Mouse (Mus musculus) CH12.LX (cell line): ENCODE measurements around the gene Vmn2r25. TPM values are rescaled to one million over a fixed set of nuclear protein-coding genes. Genes with fewer than 3 reads are reported as not detected.

Experiments used
- DNase-seq: peaks from one replicate; pipeline ENCODE4 v3.0.0-alpha.2; 2013; ENCODE audit errors: extremely low read depth
- H3K27ac ChIP-seq: 2 replicates; pipeline ENCODE4 v1.5.1; 2012; ENCODE audit warnings: low read depth, mild to moderate bottlenecking, control low read depth, moderate library complexity; ENCODE audit not compliant: insufficient read depth
- H3K27me3 ChIP-seq: replicated peaks from 2 replicates; pipeline ENCODE3; 2012; ENCODE audit warnings: inconsistent platforms
- H3K36me3 ChIP-seq, 2 experiments: replicated peaks in 1 of 2; 2 replicates each; pipeline versions ENCODE3 to v1.6.1; 2012; ENCODE audit warnings: inconsistent platforms in 1 of 2, low read length in 1 of 2, mild to moderate bottlenecking in 1 of 2, mixed read lengths in 1 of 2, moderate library complexity in 1 of 2; ENCODE audit not compliant: control insufficient read depth in 1 of 2, insufficient read depth in 1 of 2
- H3K4me1 ChIP-seq, 2 experiments: 2 replicates each; pipeline ENCODE4 v1.6.1; 2012; ENCODE audit warnings: inconsistent platforms in 1 of 2, moderate library complexity in 1 of 2; ENCODE audit not compliant: insufficient read depth in 2 of 2, control insufficient read depth in 1 of 2
- H3K4me2 ChIP-seq: 2 replicates; pipeline ENCODE4 v1.6.1; 2012; ENCODE audit warnings: low read depth, mild to moderate bottlenecking, control low read depth; ENCODE audit not compliant: poor library complexity, insufficient read depth, severe bottlenecking
- H3K4me3 ChIP-seq, 3 experiments: fragments of 150-350 bp in 1 of 3; sonication (generic) in 1 of 3; replicated peaks in 1 of 3; 2 replicates each; pipeline versions ENCODE3 to v1.5.1; 2011 to 2012; ENCODE audit warnings: low read depth in 2 of 3, low read length in 2 of 3, mild to moderate bottlenecking in 2 of 3, moderate library complexity in 2 of 3, control low read depth in 1 of 3, improper control_type of control experiment in 1 of 3, inconsistent platforms in 1 of 3, mixed read lengths in 1 of 3; ENCODE audit not compliant: poor library complexity in 1 of 3
- H3K79me2 ChIP-seq: replicated peaks from 2 replicates; pipeline ENCODE4 v1.6.1; 2012; ENCODE audit warnings: mild to moderate bottlenecking, moderate library complexity; ENCODE audit not compliant: control insufficient read depth, poor library complexity, insufficient read depth, severe bottlenecking; ENCODE audit errors: extremely low read depth
- H3K9ac ChIP-seq: 2 replicates; pipeline ENCODE4 v1.6.1; 2012; ENCODE audit warnings: low read depth, mild to moderate bottlenecking, control low read depth, moderate library complexity; ENCODE audit not compliant: insufficient read depth
- H3K9me3 ChIP-seq: replicated peaks from 2 replicates; pipeline ENCODE3; 2012; ENCODE audit warnings: low read length, inconsistent platforms, mixed read lengths
- CHD2 ChIP-seq: IDR thresholded peaks from 2 replicates; pipeline ENCODE4 v1.6.1; 2011; ENCODE audit warnings: low read length, improper control_type of control experiment
- CTCF ChIP-seq, 2 experiments: IDR thresholded peaks in 1 of 2; conservative IDR thresholded peaks in 1 of 2; 2 replicates each; pipeline ENCODE4 v1.5.1; 2011 to 2012; ENCODE audit warnings: low read depth in 2 of 2, low read length in 2 of 2, improper control_type of control experiment in 1 of 2, inconsistent platforms in 1 of 2, mild to moderate bottlenecking in 1 of 2, moderate library complexity in 1 of 2
- ELF1 ChIP-seq: IDR thresholded peaks from 2 replicates; pipeline ENCODE4 v1.6.1; 2014; ENCODE audit warnings: low read depth, mild to moderate bottlenecking, inconsistent platforms, low read length, improper control_type of control experiment
- GABPA ChIP-seq: IDR thresholded peaks from 2 replicates; pipeline ENCODE4 v1.6.1; 2012; ENCODE audit warnings: low read depth, low read length, improper control_type of control experiment, inconsistent platforms; ENCODE audit not compliant: insufficient replicate concordance
- IRF4 ChIP-seq: IDR thresholded peaks from 2 replicates; pipeline ENCODE4 v1.6.1; 2014; ENCODE audit warnings: low read depth, mild to moderate bottlenecking, inconsistent platforms, low read length, improper control_type of control experiment
- JUND ChIP-seq: conservative IDR thresholded peaks from 2 replicates; pipeline ENCODE4 v1.6.1; 2011; ENCODE audit warnings: low read depth, low read length, improper control_type of control experiment
- MAFK ChIP-seq: IDR thresholded peaks from 2 replicates; pipeline ENCODE4 v1.6.1; 2011; ENCODE audit warnings: low read length, improper control_type of control experiment; ENCODE audit not compliant: insufficient replicate concordance
- MAX ChIP-seq: IDR thresholded peaks from 2 replicates; pipeline ENCODE4 v1.6.1; 2011; ENCODE audit warnings: low read length, improper control_type of control experiment
- MXI1 ChIP-seq: IDR thresholded peaks from 2 replicates; pipeline ENCODE4 v1.6.1; 2011; ENCODE audit warnings: mild to moderate bottlenecking, low read depth, low read length, improper control_type of control experiment
- MYC ChIP-seq: IDR thresholded peaks from 2 replicates; pipeline ENCODE4 v1.6.1; 2011; ENCODE audit warnings: low read depth, mild to moderate bottlenecking, improper control_type of control experiment, low read length
- PAX5 ChIP-seq: IDR thresholded peaks from 2 replicates; pipeline ENCODE4 v1.6.1; 2012; ENCODE audit warnings: low read length, inconsistent platforms, mixed read lengths
- POLR2A ChIP-seq: IDR thresholded peaks from 2 replicates; pipeline ENCODE4 v1.6.1; 2011; ENCODE audit warnings: low read depth, mild to moderate bottlenecking, improper control_type of control experiment, low read length
- RAD21 ChIP-seq: IDR thresholded peaks from 2 replicates; pipeline ENCODE4 v1.6.1; 2011; ENCODE audit warnings: low read depth, mild to moderate bottlenecking, low read length, improper control_type of control experiment, moderate library complexity
- SIN3A ChIP-seq: IDR thresholded peaks from 2 replicates; pipeline ENCODE4 v1.6.1; 2012; ENCODE audit warnings: low read length, improper control_type of control experiment, inconsistent platforms
- SMC3 ChIP-seq: IDR thresholded peaks from 2 replicates; pipeline ENCODE4 v1.6.1; 2011; ENCODE audit warnings: low read depth, low read length, improper control_type of control experiment
- TCF12 ChIP-seq: IDR thresholded peaks from 2 replicates; pipeline ENCODE4 v1.6.1; 2014; ENCODE audit warnings: low read depth, mild to moderate bottlenecking, inconsistent platforms, low read length, improper control_type of control experiment
- UBTF ChIP-seq: IDR thresholded peaks from 2 replicates; pipeline ENCODE4 v1.6.1; 2012; ENCODE audit warnings: low read depth, mild to moderate bottlenecking, inconsistent platforms, low read length, improper control_type of control experiment, moderate library complexity
- USF1 ChIP-seq: IDR thresholded peaks from 2 replicates; pipeline ENCODE4 v1.6.1; 2014; ENCODE audit warnings: low read depth, mild to moderate bottlenecking, inconsistent platforms, low read length, improper control_type of control experiment
- ZC3H11A ChIP-seq: IDR thresholded peaks from 2 replicates; pipeline ENCODE4 v1.6.1; 2012; ENCODE audit warnings: low read depth, mild to moderate bottlenecking, inconsistent platforms, low read length, improper control_type of control experiment
- ZKSCAN1 ChIP-seq: IDR thresholded peaks from 2 replicates; pipeline ENCODE4 v1.6.1; 2012; ENCODE audit warnings: low read depth, inconsistent platforms, low read length, improper control_type of control experiment, borderline replicate concordance
- ZMIZ1 ChIP-seq: IDR thresholded peaks from 2 replicates; pipeline ENCODE4 v1.6.1; 2012; ENCODE audit warnings: low read depth, mild to moderate bottlenecking, inconsistent platforms, low read length, improper control_type of control experiment
- dilution Hi-C: fragments of 300-500 bp; cut with MboI; formaldehyde crosslinking; loops from 2 replicates; pipeline ENCODE4 v1.14.3; 2020; ENCODE audit warnings: low sequenced_read_pairs; ENCODE audit not compliant: extremely low pct_unique_long_range_greater_than_20kb, extremely low pct_ligation_motif_present
- in situ Hi-C: fragments of 300-500 bp; cut with MboI; formaldehyde crosslinking; loops from 3 replicates; pipeline ENCODE4 v1.14.3; 2019; ENCODE audit warnings: low sequenced_read_pairs, low pct_ligation_motif_present, low pct_unique_long_range_greater_than_20kb, mixed read lengths
- polyA plus RNA-seq: library from polyadenylated mRNA; unstranded; fragments of >175 nt; gene quantifications from 2 replicates; pipeline ENCODE4 v1.2.1, GENCODE M21; 2012; ENCODE audit warnings: low read depth; ENCODE audit not compliant: insufficient read length
- total RNA-seq, 2 experiments: library from RNA; depleted of rRNA; stranded (reverse); fragments of 300-350 nt in 1 of 2; fragments of >200 nt in 1 of 2; gene quantifications; 2 replicates each; pipeline ENCODE4 v1.2.3; 2012 to 2014

Vmn2r25 gene
- total and polyA plus RNA-seq, 3 experiments: not detected

DNA sequence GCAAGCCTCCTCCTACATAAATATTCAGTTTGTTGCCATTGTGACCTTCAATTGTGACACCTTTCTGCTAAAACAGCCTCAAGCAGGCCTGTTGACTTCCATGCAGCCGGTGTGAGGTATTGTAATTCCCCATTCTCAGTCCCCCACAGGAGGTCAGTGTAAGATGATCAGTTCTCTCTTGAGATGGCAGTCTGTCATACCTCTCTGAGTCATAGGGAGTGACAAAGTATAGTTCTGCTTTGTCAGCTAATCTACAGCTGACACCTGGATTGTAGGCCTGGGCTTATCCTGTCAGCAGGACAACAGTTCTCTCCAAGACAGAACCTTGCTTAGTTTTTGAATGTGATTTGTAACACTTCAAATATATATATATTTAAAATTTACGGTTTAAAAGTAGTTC lies 68.4 kb downstream of the Vmn2r25 start:
- no peaks in the 10 kb centered on the region for H3K36me3 ChIP-seq
- no peak for DNase-seq
- no peaks in the 10 kb centered on the region for H3K79me2 ChIP-seq
- peaks cover 24% of the 10 kb centered on the region for H3K27me3 ChIP-seq
- no peak overlapping the region for H3K27ac ChIP-seq
- H3K4me1 ChIP-seq: no peaks in the 10 kb centered on the region
- dilution Hi-C loops: no loop called here
- no peak for TF ChIP-seq POLR2A
- TF ChIP-seq MXI1: no peak
- no peak for TF ChIP-seq MAX
- TF ChIP-seq CTCF (conservative IDR thresholded peaks at IDR 0.05 in 1 of 2, IDR thresholded peaks at IDR 0.05 in 1 of 2; ENCODE audit: low read depth in 2 of 2, low read length in 2 of 2): no peak
- TF ChIP-seq ELF1: no peak
- TF ChIP-seq ZC3H11A: no peak
- no peak for TF ChIP-seq ZKSCAN1
- TF ChIP-seq IRF4: no peak
- TF ChIP-seq, all 38 proteins: peak for 0
- H3K9ac ChIP-seq: no peak overlapping the region
- no peak overlapping the region for H3K4me2 ChIP-seq
- in situ Hi-C loops: no loop called here
- H3K9me3 ChIP-seq: peaks cover 4% of the 10 kb centered on the region
- no peak overlapping the region for H3K4me3 ChIP-seq

DNA sequence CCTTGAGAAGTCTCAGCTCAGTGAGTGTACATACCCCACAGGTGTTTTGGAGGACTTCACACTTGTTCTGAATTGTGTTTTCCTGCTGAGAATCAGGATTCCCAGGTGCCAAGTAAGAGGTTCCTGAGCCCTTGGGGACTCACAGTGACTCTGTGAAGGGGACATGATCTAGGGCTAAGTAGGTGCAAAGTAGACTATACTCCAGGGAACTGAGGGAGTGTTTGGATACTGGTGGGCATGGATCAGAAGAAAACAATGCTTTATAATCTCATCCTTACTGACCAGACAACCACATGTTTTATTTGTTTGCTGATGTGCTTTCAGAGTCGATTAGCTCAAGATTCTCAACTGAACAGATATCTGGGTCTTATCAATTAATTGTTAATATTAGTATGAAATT lies 74.7 kb downstream of the Vmn2r25 start, which contains the start of gene Vmn2r24:
Vmn2r24 (plus strand) TSS at position 301 of the 400 bp plus-strand sequence.
- no peak within 1 kb of the TSS for H3K4me3 ChIP-seq
- no peak for DNase-seq
- H3K4me1 ChIP-seq: no peaks in the 10 kb centered on the region
- no peaks in the 10 kb centered on the region for H3K36me3 ChIP-seq
- TF ChIP-seq GABPA (no peak), SMC3 (no peak), ZKSCAN1 (no peak), MAFK (no peak), TCF12 (no peak), MYC (no peak), UBTF (no peak), CHD2 (no peak), SIN3A (no peak), ZMIZ1 (no peak), USF1 (no peak), JUND (no peak), RAD21 (no peak), PAX5 (no peak)
- no peak within 1 kb of the TSS for H3K9ac ChIP-seq
- no peak within 1 kb of the TSS for H3K27ac ChIP-seq
- in situ Hi-C loops: no loop called here
- H3K79me2 ChIP-seq: no peaks in the 10 kb centered on the region
- dilution Hi-C loops: no loop called here
- H3K27me3 ChIP-seq: peaks cover 31% of the 10 kb centered on the region
- H3K9me3 ChIP-seq: no peaks in the 10 kb centered on the region
- no peak within 1 kb of the TSS for H3K4me2 ChIP-seq

Other genes with a start within 250 kb of the Vmn2r25 start
- not detected in 2 replicates for gene Vmn2r22, start 202.7 kb downstream of the Vmn2r25 start, total RNA-seq (2012; rRNA removed)
- not detected in 2 replicates for gene Vmn2r22, start 202.7 kb downstream of the Vmn2r25 start, total RNA-seq (2014; rRNA removed)
- gene Vmn2r22, start 202.7 kb downstream of the Vmn2r25 start, polyA plus RNA-seq: not detected in 2 replicates
- not detected in 2 replicates for gene Vmn2r23, start 150.8 kb downstream of the Vmn2r25 start, total RNA-seq (2012; rRNA removed)
- gene Vmn2r23, start 150.8 kb downstream of the Vmn2r25 start, total RNA-seq (2014; rRNA removed): not detected in 2 replicates
- gene Vmn2r23, start 150.8 kb downstream of the Vmn2r25 start, polyA plus RNA-seq: not detected in 2 replicates
- not detected in 2 replicates for gene Vmn2r24, start 74.6 kb downstream of the Vmn2r25 start, total RNA-seq (2012; rRNA removed)
- gene Vmn2r24, start 74.6 kb downstream of the Vmn2r25 start, total RNA-seq (2014; rRNA removed): not detected in 2 replicates
- gene Vmn2r24, start 74.6 kb downstream of the Vmn2r25 start, polyA plus RNA-seq: 0.03 and 0.06 TPM in 2 replicates
- gene Vmn2r26, start 171.1 kb upstream of the Vmn2r25 start, total RNA-seq (2012; rRNA removed): not detected in 2 replicates
- gene Vmn2r26, start 171.1 kb upstream of the Vmn2r25 start, total RNA-seq (2014; rRNA removed): not detected in 2 replicates
- gene Vmn2r26, start 171.1 kb upstream of the Vmn2r25 start, polyA plus RNA-seq: 0.03 TPM in 1 of 2 replicates, not detected in the other